Mouse (Mus musculus) spleen, adult 2 months (tissue): ENCODE measurements around the gene Tbc1d2b.

Experiments used
- CTCF ChIP-seq: fragments of 200-500 bp; IDR thresholded peaks from 2 replicates; pipeline ENCODE4 v1.5.1; 2011; ENCODE audit warnings: mild to moderate bottlenecking, inconsistent platforms; ENCODE audit not compliant: insufficient read depth, insufficient read length, insufficient replicate concordance; ENCODE audit errors: extremely low read depth
- POLR2A ChIP-seq: fragments of 200-500 bp; IDR thresholded peaks from 2 replicates; pipeline ENCODE4 v1.6.1; 2011; ENCODE audit warnings: low read depth, low read length, inconsistent platforms

- TF ChIP-seq CTCF (no peak), POLR2A (no peak)
Measured at GRCm38 (mm10) chr9:90164670-90165453, 105.7 kb downstream of the Tbc1d2b start.
